Mouse (Mus musculus) left cerebral cortex, adult 11 months (tissue): ENCODE measurements at regions not wholly inside any gene's neighbourhood (a gene's known extent, or its start where the extent isn't known, plus 50 kb on each side); places are given as distances from the start of the nearest gene placed in this dataset.
A peak's percentile ranks its signal among the peaks of the same experiment; 100 is the strongest.

ENCODE experiments used
- DNase-seq: peaks from one replicate; pipeline ENCODE4 v3.0.0; 2022; ENCODE audit warnings: low spot score

DNA sequence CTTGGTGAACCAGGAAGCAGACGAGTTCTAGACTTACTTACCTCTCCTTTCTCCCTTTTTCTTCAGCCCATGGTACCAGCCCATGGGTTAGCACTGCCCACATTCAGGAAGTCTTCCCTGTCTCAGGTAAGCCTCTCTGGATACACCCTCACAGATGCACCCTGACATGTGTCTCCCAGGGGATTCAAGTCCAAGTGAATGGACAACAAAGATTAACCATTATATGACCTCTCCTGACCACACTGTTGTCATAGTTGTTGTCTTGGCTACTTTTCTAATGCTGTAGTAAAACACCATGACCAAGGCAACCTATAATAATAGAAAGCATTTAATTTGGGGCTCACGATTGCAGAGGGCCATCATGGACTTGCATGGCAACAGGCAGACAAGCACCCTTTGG, 98.8 kb upstream of the Vash1 start:
- DNase-seq: no peak

DNA sequence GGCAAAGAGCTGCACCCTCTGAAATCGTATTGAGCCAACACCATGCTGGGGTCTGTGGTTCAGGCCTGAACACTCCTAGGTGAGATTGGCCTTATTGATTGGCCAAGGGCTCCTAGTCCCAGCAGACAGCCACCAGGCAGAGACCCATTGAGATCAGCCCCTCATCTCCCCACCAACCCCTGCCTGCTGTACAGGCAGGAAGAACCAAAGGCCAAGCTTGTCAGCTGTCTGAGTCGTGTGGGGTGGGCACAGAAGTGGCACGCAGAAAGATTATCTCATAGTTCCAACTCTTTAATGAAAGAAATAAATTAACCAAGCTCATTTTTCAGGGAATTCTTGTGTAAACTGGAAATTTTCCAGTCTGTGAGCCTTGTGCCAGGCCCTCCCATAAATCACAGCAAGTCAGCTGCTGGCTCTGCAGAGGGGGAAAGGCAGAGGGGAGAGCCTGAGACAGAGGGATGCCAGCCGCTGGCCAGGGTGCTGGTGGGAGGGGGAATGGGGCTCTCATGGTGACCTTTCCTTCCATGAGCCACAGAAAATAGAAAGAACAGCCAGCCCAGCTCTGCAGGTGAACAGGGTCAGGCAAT, 98.3 kb upstream of the Vash1 start:
- no peak for DNase-seq

DNA sequence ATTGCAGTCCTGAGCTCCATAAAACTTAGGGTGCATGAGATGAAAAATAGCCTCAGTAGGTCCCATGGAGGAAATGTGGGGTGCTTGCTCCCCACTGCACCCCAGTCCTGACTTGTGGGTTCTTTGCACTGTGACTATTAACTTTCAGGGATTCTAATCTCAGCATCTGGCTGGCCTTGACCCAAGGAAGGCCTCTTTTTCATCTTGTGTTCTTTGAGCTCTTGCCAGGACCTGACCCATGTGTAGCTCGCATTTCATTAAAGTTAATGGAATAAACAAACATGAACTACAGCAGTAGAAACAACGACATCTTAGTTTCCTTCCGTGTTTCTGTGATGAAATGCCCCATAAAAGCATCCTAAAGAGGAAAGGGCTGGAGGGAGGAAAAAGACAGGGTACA, 96.4 kb upstream of the Vash1 start:
- DNase-seq: no peak

DNA sequence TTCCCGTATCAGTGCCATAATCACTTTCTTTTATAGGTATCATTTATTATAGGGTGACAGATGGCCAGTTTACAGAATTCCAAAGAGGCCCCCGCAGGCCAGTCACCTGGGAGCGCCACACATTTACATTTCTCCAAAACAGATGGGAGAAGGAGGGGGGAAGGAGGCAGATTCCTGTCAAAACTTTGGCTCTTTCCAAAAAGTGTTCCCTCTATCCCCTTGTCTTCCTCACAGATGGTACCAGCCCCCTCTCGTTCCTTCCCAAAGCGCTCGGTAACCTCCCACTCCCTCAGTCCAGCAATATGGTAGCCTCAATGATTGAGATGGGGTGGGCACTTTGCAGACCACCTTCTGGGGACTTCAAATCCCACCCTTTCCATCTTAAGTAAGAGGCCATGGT, 90.5 kb upstream of the Vash1 start:
- no peak for DNase-seq

DNA sequence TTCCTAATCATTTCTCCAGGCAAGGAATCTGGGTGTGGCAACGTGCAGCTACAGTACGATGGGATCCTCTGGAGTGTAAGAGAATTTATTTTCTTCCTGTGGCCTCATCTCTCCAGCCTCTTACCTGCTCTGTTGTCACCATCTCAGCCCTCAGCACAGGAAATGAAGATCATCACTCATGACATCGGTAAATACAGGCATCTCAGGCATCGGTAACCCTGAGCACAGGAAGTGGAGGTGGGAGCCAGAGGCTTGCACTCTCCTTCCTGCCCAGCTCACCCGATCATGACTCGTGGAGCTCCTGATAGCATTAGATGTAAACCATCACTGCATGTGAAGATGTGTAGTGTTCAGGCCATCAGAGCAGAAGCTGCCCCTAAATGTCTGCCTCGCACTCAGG, 86.0 kb upstream of the Vash1 start:
- no peak for DNase-seq

DNA sequence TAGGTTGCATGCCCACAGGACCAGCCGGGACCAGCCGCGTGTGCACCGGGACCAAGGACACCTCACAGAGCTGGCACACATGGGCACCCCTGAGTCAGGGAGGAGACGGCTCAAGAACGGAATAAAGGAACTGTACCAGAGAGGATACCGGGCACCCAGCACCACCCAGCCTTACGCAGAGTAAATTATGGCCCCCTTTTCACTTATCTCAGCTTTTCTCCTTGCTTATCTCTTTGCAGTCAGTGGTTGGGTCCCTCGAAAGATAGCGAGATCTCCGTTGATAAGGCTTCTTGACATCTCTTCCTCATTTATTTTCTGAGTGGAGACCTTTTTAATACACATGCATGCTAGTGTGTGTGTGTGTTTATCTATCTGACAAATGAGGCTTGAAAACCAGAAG, 83.9 kb upstream of the Vash1 start:
- no peak for DNase-seq

DNA sequence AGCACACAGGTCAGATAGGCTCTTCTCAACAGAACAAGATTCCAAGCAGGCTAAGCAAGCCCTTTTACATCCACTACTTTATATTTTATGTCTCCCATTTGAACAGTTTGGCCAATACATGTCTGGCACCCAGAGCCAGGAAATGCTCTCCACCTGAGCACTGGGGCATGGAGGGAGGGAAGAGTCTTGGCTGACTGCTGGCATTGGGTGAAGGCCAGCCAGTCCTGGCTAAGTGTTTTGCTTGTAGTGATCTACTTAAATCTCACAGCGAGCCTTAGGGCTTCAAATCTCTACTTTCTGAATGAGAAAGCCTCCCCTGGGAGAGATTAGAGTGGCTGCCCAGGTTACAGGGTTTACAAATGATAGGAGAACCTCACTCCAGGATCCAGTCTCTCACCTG, 78.5 kb upstream of the Vash1 start:
- DNase-seq: no peak

DNA sequence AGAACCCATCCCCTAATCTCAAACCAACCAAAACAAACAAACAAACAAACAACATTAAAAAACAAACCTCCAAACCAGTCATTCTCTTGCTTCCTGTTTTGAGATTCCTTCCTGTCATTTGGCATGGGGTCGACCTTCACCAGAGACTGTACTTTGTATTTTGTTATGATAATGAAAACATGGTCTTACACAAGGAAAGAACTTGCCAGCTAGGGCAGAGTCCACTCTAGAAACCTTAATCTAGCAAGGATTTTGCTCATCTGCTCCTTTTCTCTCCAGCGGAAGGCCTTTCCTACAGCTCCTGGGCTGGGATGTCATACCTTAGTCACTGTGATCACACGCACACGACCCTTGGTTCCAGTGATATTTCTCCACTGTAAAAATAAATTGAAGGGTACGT, 75.0 kb upstream of the Vash1 start:
- no peak for DNase-seq

DNA sequence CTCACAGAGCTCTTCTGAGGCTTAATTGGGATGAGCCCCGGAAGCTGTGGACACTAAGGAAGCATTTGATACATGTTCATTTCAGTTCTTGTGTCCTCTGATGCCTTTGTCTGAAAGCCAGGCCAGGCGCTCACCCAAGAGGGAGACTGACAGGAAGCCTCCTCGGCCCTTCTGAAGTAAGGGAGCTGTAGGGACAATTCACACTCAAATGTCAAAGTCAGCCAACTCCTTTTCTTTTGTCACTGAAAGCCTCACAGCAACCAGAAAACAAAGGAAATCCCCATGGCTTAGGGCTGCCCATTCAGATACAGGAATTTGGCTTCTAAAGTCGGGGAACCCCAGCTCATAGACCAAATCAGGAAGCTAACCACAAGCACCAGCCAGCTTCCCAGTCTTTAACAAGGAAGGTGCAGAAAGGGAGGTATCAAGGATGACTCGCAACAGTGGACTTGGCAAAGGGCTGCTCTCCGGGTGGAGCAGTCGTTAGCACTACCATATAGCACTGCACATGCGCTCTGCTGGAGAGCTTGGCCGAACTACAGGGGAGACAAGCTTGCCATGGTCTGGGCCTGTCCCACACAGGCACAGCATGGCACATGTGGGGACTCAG, 66.0 kb upstream of the Vash1 start:
- no peak for DNase-seq

DNA sequence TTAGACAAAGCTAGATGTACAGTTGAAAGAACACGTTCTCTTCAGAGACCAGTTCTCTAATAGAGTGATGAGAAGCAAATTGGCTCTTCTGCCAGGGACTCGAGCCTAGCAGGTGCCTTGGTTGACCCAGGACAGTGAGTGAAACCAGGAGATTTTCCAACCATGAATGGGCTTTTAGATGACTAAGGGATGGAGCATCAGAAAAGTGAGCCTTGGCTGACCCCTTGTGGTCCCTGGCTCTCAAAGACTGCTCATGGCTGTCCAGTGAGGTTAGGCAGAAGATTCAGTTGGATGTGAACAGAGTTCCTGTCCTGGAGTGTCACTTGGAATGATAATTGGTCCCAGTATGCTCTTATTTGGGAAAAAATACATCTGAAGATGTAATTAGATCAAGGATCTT, 64.3 kb upstream of the Vash1 start:
- DNase-seq: peak; percentile 19

DNA sequence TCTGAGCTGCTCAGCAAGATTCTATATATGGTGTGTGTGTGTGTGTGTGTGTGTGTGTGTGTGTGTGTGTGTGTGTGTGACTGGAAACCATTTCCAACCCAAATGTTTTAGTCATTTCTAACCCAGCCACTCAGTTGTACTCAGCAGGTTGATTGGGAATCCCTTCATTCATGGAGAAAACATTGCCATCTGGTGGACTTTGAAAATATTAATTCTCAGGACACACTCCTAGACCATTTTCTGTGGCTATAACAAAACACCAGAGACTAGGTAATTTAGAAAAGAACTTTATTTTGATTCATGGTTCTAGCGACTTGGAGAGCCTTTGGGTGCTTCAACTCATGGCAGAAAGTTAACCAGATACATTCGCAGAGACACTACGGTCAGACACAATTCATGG, 62.2 kb upstream of the Vash1 start:
- no peak for DNase-seq

DNA sequence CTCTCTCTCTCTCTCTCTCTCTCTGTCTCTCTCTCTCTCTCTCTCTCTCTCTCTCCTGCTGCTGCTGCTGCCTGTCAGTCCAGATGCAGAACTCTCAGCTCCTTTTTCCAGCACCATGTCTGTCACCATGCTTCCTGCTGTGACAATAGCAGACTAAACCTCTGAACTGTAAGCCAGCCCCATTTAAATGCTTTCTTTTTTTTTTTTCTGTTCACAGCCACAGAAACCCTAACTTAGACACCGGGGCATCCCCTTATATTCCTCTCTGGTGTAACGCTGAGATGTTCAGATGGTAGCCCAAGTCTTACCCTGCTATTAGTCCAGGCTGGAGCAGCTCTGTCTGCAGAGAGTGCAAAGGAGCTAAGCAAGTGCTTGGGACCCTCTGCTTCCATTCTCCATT, 54.3 kb upstream of the Vash1 start:
- no peak for DNase-seq

DNA sequence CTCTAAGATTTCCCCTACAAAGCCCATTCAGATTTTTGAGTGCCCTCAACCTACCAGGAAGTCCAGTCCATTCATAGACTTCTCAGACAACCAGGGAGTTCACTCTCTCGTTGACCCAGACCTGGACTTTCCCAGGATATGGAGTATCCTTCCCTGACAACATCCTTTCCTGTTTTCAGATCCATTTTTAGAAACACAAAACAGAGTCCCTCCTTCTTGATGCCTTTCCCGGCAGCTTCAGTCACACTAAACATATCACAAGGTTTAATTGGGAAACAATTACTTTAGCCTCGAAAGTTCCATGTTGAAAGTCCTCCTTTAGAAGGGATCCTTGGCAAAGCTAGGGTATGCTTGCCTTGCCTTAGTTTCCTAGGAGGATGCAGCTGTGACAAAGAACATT, 51.8 kb upstream of the Vash1 start:
- DNase-seq: no peak

DNA sequence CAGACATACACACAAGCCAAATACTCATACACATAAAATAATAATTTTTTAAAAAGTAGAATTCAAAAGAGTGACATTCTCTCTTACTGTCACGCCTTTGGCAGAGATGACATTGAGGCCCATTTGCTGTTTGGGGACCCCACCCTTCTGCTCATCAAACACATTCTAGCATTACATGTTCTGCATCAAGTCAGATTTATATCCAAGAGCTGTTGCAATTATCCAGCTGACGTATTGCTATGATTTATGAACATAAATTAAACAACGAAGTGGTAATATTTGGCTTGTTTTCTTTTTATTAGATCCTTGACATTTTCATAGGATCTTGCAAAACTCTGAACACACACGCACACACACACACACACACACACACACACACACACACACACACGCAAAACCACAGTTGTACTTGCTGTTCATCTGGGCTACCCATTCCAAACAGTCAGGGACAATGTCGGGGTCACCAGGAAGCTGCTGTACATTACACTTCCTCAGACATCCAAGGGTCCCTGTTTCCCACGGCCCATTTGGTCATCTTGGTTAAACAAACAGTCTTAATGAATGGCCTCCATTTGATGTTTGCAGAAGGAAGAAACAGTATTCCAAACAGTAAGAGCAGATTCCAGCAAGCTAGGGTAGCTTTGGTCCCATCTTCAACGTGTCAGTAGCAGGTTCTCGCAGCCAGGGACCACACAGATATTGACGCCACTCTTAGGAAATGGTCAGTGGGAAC, 50.3 kb upstream of the Vash1 start:
- no peak for DNase-seq
